Mouse (Mus musculus) heart, embryonic 10.5 days (tissue): ENCODE results near the gene Prdm10. TPM values are rescaled to one million over a fixed set of nuclear protein-coding genes. Genes with fewer than 3 reads are reported as not detected.

Experiments used
- DNase-seq: peaks from one replicate; pipeline ENCODE4 v3.0.0-alpha.2; 2017; ENCODE audit warnings: low spot score
- H3K27ac ChIP-seq: fragments of 300-500 bp; sonication (generic); 2 replicates; pipeline ENCODE4 v1.5.1; 2016; ENCODE audit warnings: mild to moderate bottlenecking
- H3K27me3 ChIP-seq: fragments of 300-500 bp; sonication (generic); 2 replicates; pipeline ENCODE4 v1.6.1; 2016; ENCODE audit warnings: mild to moderate bottlenecking; ENCODE audit not compliant: poor library complexity, insufficient read depth, severe bottlenecking
- H3K36me3 ChIP-seq: fragments of 300-500 bp; sonication (generic); 2 replicates; pipeline ENCODE4 v1.6.1; 2016; ENCODE audit warnings: mild to moderate bottlenecking, moderate library complexity
- H3K4me1 ChIP-seq: fragments of 300-500 bp; sonication (generic); 2 replicates; pipeline ENCODE4 v1.6.1; 2016; ENCODE audit warnings: mild to moderate bottlenecking
- H3K4me3 ChIP-seq: fragments of 300-500 bp; sonication (generic); 2 replicates; pipeline ENCODE4 v1.5.1; 2016; ENCODE audit warnings: mild to moderate bottlenecking, moderate library complexity
- H3K9me3 ChIP-seq: fragments of 300-500 bp; sonication (generic); 2 replicates; pipeline ENCODE4 v1.6.1; 2016; ENCODE audit warnings: mild to moderate bottlenecking, moderate library complexity
- WGBS: fragments of 180-500 bp; shearing (Covaris S2); methylation state at CpG from one replicate; pipeline ENCODE4 v1.1.7; 2016; 5-methylcytosine and 5-hydroxymethylcytosine counted together
- polyA plus RNA-seq: library from polyadenylated mRNA; unstranded; fragments of >200 nt; fragmentation: Nextera tagmentation; extraction: Ambion mirVana; gene quantifications from 2 replicates; pipeline ENCODE4 v1.2.1, GENCODE M21; 2016

Prdm10 gene
- polyA plus RNA-seq, 1 experiment from 2014 or later = 5.6 TPM

DNA sequence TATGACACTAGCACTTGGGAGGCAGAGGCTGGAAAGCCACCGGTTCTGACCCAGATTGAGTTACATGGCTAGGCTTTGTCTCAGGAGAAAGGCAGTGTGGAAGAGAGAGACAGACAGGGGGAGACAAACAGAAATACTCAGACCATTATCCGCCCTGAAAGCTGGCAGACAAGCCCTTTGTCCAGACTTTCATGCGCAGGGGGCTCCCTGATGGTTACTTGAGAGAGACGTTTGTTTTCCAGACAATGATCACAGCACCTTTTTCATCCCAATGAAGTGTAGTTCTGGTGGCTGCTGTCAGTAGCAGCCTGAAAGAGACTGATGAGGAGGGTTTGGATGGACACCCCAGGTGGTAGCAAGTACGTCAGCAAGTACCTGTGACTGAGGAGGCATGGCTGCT, 38.6 kb downstream of the Prdm10 start:
- Histone ChIP-seq H3K4me1 (peaks cover 15% of the 10 kb centered on the region), H3K27me3 (no peaks in the 10 kb centered on the region), H3K27ac (no peak overlapping the region), H3K36me3 (peaks cover 2% of the 10 kb centered on the region; the same call in 1 of the 2 replicates), H3K4me3 (no peak overlapping the region), H3K9me3 (no peaks in the 10 kb centered on the region)
- DNase-seq = no peak
- 73% methylated on average over 5 of the region's 5 CpGs for WGBS

DNA sequence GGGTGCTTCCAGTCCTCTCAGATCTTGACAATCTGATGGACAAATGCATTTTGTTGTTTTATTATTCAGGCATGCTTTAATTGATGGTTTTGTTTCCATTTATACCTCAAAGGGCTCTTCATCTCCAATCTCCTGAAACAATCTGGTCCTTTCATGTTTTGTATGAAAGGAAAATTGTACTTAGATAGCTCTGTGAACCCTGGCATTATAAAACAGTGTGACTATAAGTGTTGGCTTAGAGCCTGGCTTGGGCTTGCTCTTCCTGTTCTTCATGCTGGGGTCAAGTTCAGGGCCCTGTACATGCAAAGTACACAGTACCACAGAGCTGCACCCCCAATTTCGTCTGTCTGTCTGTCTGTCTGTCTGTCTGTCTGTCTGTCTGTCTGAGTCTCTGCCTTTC, 40.4 kb downstream of the Prdm10 start:
- 62% methylated on average over 1 of the region's 1 CpGs for WGBS
- H3K36me3 ChIP-seq = peaks cover 5% of the 10 kb centered on the region; the same call in 1 of the 2 replicates
- no peak overlapping the region for H3K4me3 ChIP-seq
- no peak for DNase-seq
- H3K27ac ChIP-seq = no peak overlapping the region
- no peaks in the 10 kb centered on the region for H3K27me3 ChIP-seq
- H3K9me3 ChIP-seq = no peaks in the 10 kb centered on the region
- H3K4me1 ChIP-seq = peaks cover 17% of the 10 kb centered on the region

GRCm38 (mm10) chr9:31321526-31321925, 41.2 kb downstream of the Prdm10 start:
- H3K9me3 ChIP-seq = no peaks in the 10 kb centered on the region
- no peak overlapping the region for H3K27ac ChIP-seq
- H3K27me3 ChIP-seq = no peaks in the 10 kb centered on the region
- 46% methylated on average over 4 of the region's 4 CpGs for WGBS
- DNase-seq = no peak
- H3K36me3 ChIP-seq = 0 out of 2 replicates have a peak, but pooled peaks cover 4% of the 10 kb centered on the region
- peaks cover 22% of the 10 kb centered on the region for H3K4me1 ChIP-seq
- no peak overlapping the region for H3K4me3 ChIP-seq

DNA sequence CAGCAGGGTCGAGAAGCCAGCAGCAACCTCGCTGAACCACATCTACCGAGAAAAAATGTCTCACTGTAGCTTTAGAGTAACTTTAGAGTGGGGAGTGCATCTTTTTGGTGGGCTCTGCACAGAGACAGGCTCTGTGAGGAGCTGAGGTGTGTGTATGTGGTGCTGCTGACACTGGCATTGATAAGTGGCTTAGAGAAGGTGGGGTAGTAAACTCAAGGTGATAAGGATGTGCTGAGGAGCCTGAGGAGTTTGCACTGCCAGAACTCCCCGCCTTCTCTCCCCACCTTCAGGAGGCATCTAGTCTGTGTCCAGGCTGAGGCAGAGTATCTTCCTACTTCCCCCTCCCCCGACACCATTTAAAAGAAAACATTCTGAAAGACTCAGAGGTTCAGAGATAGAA, 41.8 kb downstream of the Prdm10 start:
- Histone ChIP-seq H3K4me1 (peaks cover 22% of the 10 kb centered on the region), H3K4me3 (no peak overlapping the region), H3K9me3 (no peaks in the 10 kb centered on the region), H3K27me3 (no peaks in the 10 kb centered on the region), H3K27ac (no peak overlapping the region), H3K36me3 (0 out of 2 replicates have a peak, but pooled peaks cover 4% of the 10 kb centered on the region)
- 39% methylated on average over 5 of the region's 5 CpGs for WGBS
- DNase-seq = no peak

GRCm38 (mm10) chr9:31330816-31331215, 50.5 kb downstream of the Prdm10 start:
- 80% methylated on average over 3 of the region's 3 CpGs for WGBS
- H3K4me3 ChIP-seq = no peak overlapping the region

DNA sequence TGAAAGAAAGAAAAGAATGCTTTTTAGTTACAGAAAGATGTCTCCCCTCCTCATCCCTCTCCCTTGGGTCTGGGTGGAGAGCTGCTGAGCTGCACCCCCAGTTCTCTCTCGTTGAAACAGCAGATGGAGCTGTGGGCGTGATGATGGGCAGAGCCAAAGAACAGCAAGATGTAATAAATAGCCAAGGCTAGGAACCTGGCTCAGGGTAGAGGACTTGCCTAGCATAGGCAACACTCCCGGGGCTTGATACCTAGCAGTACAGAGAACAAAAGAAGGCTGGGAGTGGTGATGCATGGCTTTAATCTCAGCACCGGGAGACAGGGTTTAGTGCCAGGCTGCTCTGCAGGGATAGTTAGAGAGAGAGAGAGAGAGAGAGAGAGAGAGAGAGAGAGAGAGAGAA, 50.9 kb downstream of the Prdm10 start:
- Histone ChIP-seq H3K4me1 (no peaks in the 10 kb centered on the region), H3K9me3 (no peaks in the 10 kb centered on the region), H3K36me3 (peaks cover 16% of the 10 kb centered on the region; the same call in 1 of the 2 replicates), H3K27ac (no peak overlapping the region), H3K4me3 (no peak overlapping the region), H3K27me3 (no peaks in the 10 kb centered on the region)
- WGBS = 65% methylated on average over 4 of the region's 4 CpGs
- no peak for DNase-seq

More at GRCm38 (mm10) chr9:31330816-31331215, 50.5 kb downstream of the Prdm10 start:
- Histone ChIP-seq H3K27me3 (no peaks in the 10 kb centered on the region), H3K36me3 (peaks cover 16% of the 10 kb centered on the region; the same call in 1 of the 2 replicates), H3K27ac (no peak overlapping the region), H3K9me3 (no peaks in the 10 kb centered on the region), H3K4me1 (0 out of 2 replicates have a peak, but pooled peaks cover 4% of the 10 kb centered on the region)
- no peak for DNase-seq

DNA sequence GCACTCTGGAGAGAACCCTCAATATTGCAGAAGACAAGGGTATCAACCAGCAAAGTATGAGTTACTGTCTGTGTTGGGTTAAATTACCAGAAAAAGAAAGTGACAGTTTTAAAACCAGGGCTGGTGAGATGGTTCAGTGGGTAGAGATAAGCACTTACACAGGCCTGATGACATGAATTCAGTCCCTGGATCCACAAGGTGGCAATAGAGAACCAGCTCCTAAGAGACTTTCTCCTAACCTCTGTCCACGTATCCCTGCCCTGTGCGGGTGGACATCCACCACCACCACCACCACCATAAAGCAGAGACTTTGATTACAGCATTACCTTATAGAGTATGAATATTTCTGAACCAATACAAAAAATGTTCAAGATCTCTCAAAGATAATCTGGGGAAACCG, 51.6 kb downstream of the Prdm10 start:
- DNase-seq = no peak
- Histone ChIP-seq H3K27ac (no peak overlapping the region), H3K4me3 (no peak overlapping the region), H3K36me3 (peaks cover 16% of the 10 kb centered on the region; the same call in 1 of the 2 replicates), H3K27me3 (no peaks in the 10 kb centered on the region), H3K4me1 (no peaks in the 10 kb centered on the region), H3K9me3 (no peaks in the 10 kb centered on the region)
- WGBS = 61% methylated on average over 3 of the region's 3 CpGs

DNA sequence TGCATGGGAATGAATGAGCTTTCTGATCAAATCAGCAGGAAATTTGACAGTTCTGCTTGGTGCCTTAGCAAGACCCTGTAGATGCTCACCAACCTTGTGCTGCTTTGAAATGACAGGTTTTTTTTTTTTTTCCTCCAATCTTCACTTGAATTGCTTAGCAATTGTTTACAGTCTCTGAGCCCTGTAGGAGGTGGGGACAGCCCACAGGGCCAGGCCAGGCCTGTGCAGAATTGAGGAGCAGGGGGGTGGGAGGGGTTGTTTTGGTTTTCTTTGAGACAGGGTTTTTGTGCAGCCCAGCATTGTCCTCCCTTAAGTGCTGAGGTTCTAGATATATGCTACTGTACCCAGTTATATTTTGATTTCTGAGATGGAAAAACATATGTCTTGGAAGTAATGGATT, 52.5 kb downstream of the Prdm10 start:
- H3K27me3 ChIP-seq = no peaks in the 10 kb centered on the region
- no peaks in the 10 kb centered on the region for H3K4me1 ChIP-seq
- H3K27ac ChIP-seq = no peak overlapping the region
- no peak for DNase-seq
- no peak overlapping the region for H3K4me3 ChIP-seq
- H3K36me3 ChIP-seq = peaks cover 9% of the 10 kb centered on the region; the same call in 1 of the 2 replicates
- no peaks in the 10 kb centered on the region for H3K9me3 ChIP-seq

GRCm38 (mm10) chr9:31334991-31335390, 54.7 kb downstream of the Prdm10 start:
- Histone ChIP-seq H3K4me1 (no peaks in the 10 kb centered on the region), H3K27me3 (no peaks in the 10 kb centered on the region), H3K36me3 (no peaks in the 10 kb centered on the region; the same call in 1 of the 2 replicates), H3K27ac (no peak overlapping the region), H3K9me3 (no peaks in the 10 kb centered on the region), H3K4me3 (no peak overlapping the region)
- DNase-seq = no peak
- WGBS = 89% methylated on average over 6 of the region's 6 CpGs

DNA sequence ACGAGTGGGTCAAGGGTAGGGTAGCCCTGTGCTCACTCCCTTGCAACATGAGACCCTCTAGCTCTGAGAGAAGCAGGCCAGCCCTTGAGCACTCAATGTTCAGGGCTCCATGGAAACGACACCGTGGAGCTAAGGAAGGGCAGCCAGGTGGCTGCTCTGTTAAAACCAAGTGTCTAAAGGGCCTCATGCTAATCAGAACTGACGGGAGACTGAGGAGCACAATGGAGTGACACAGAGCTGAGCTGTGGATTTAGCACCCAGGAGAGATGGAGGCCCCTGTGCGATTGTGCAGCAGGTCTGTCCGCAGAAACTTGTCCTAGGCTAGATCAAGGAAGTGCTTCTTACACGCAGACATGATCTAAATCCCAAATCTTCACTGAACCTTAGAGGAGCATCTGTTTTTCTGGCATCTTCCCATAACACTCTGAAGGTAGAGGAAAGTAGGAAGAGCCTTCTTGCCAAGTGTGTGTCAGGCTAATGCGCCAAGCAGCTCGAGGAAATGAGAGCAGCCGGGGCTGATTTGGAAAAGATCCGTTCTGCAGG, 64.0 kb downstream of the Prdm10 start:
- no peak for DNase-seq
- WGBS = 74% methylated on average over 11 of the region's 11 CpGs
- no peaks in the 10 kb centered on the region for H3K9me3 ChIP-seq
- peaks cover 4% of the 10 kb centered on the region; the same call in 1 of the 2 replicates for H3K4me1 ChIP-seq
- H3K27me3 ChIP-seq = no peaks in the 10 kb centered on the region
- no peak overlapping the region for H3K27ac ChIP-seq
- H3K4me3 ChIP-seq = no peak overlapping the region
- peaks cover 11% of the 10 kb centered on the region for H3K36me3 ChIP-seq

GRCm38 (mm10) chr9:31346575-31347080, 66.3 kb downstream of the Prdm10 start:
- H3K4me3 ChIP-seq = no peak overlapping the region
- no peaks in the 10 kb centered on the region for H3K27me3 ChIP-seq
- peaks cover 13% of the 10 kb centered on the region for H3K36me3 ChIP-seq
- no peak overlapping the region for H3K27ac ChIP-seq
- no peak for DNase-seq
- WGBS = 73% methylated on average over 15 of the region's 15 CpGs
- H3K9me3 ChIP-seq = no peaks in the 10 kb centered on the region
- peaks cover 4% of the 10 kb centered on the region; the same call in 1 of the 2 replicates for H3K4me1 ChIP-seq

DNA sequence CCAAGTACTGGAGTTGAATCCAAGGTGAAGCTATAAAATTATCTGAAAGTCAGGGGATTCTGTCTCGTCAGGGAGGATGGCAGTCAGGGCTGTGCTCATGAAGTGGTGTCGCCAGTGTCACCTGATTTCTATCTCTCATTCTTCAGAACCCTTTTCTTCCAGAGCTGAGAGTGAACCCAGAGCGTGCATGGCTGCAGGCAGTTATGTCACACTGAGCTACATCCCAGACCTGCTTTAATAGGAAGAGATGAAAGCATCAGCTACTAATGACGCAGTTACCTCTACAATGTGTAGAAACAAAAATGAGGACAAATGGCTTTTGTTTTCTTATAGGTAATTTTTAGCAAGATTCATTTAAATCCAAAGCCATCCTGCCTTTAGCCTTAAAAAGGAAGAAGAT, 68.1 kb downstream of the Prdm10 start:
- no peaks in the 10 kb centered on the region for H3K9me3 ChIP-seq
- peaks cover 4% of the 10 kb centered on the region; the same call in 1 of the 2 replicates for H3K4me1 ChIP-seq
- 75% methylated on average over 4 of the region's 4 CpGs for WGBS
- H3K36me3 ChIP-seq = peaks cover 17% of the 10 kb centered on the region
- no peaks in the 10 kb centered on the region for H3K27me3 ChIP-seq
- DNase-seq = no peak
- H3K27ac ChIP-seq = no peak overlapping the region
- H3K4me3 ChIP-seq = no peak overlapping the region

DNA sequence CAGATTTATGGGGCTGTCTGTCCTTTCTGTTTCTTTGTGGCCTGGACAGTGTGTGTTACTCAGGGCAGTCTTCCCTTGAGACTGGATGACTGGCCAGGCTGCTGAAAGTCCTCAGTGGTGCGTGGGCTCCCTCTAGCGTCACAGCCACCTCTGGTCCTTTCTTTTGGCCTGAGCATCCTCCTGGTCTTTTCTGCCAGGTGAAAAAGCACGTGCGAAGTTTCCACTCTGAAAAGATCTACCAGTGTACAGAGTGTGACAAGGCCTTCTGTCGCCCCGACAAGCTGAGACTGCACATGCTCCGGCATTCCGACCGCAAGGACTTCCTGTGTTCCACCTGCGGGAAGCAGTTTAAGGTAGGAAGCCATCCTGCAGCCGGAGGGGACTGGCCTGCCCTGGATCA, 68.6 kb downstream of the Prdm10 start:
- Histone ChIP-seq H3K27ac (no peak overlapping the region), H3K36me3 (peaks cover 18% of the 10 kb centered on the region), H3K9me3 (no peaks in the 10 kb centered on the region), H3K27me3 (no peaks in the 10 kb centered on the region), H3K4me1 (peaks cover 4% of the 10 kb centered on the region; the same call in 1 of the 2 replicates), H3K4me3 (no peak overlapping the region)
- peak; percentile 79 for DNase-seq
- WGBS = 67% methylated on average over 11 of the region's 11 CpGs

DNA sequence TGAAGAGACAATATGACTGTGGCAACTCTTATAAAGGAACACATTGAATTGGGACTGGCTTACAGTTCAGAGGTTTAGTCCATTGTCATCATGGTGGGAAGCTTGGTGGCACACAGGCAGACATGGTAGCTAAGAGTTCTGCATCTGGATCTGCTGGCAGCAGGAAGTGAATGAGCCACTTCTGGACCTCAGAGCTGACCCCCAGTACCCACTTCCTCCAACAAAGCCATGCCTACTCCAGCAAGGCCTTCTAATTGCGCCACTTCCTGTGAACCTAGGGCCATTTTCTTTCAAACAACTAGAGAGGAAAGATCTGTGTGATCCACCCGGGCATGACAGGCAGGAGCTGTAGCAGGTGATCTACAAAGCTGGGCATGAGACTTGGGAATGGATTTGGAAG, 72.4 kb downstream of the Prdm10 start:
- Histone ChIP-seq H3K27me3 (no peaks in the 10 kb centered on the region), H3K9me3 (no peaks in the 10 kb centered on the region), H3K4me1 (no peaks in the 10 kb centered on the region), H3K27ac (no peak overlapping the region), H3K4me3 (no peak overlapping the region), H3K36me3 (peaks cover 24% of the 10 kb centered on the region)
- no peak for DNase-seq
- 85% methylated on average over 2 of the region's 2 CpGs for WGBS
